Mouse (Mus musculus) forebrain, embryonic 16.5 days (tissue): ENCODE data around the gene Rpf1. TPM values are rescaled to one million over a fixed set of nuclear protein-coding genes. Genes with fewer than 3 reads are reported as not detected.
A peak's percentile ranks its signal among the peaks of the same experiment; 100 is the strongest.

Source experiments
- ATAC-seq: fragments of 200-750 bp; cut with Nextera tagmentation; 2 replicates; pipeline ENCODE4 v1.8.0; 2017; ENCODE audit warnings: mild to moderate bottlenecking, moderate library complexity
- H3K27ac ChIP-seq: fragments of 300-500 bp; sonication (generic); 2 replicates; pipeline ENCODE4 v1.5.1; 2014; ENCODE audit warnings: low read length, control low read depth
- H3K27me3 ChIP-seq: fragments of 300-500 bp; sonication (generic); replicated peaks from 2 replicates; pipeline ENCODE4 v1.6.1; 2014; ENCODE audit warnings: low read length; ENCODE audit not compliant: control insufficient read depth, insufficient read depth
- H3K36me3 ChIP-seq: fragments of 300-500 bp; sonication (generic); 2 replicates; pipeline ENCODE4 v1.6.1; 2014; ENCODE audit not compliant: control insufficient read depth, insufficient read depth
- H3K4me1 ChIP-seq: fragments of 300-500 bp; sonication (generic); replicated peaks from 2 replicates; pipeline ENCODE4 v1.6.1; 2014; ENCODE audit warnings: low read length; ENCODE audit not compliant: control insufficient read depth, insufficient read depth
- H3K4me2 ChIP-seq: fragments of 300-500 bp; sonication (generic); 2 replicates; pipeline ENCODE4 v1.6.1; 2014; ENCODE audit warnings: mild to moderate bottlenecking, low read length, control low read depth
- H3K4me3 ChIP-seq: fragments of 300-500 bp; sonication (generic); replicated peaks from 2 replicates; pipeline ENCODE4 v1.5.1; 2014; ENCODE audit warnings: mild to moderate bottlenecking, low read length, control low read depth
- H3K9ac ChIP-seq: fragments of 300-500 bp; sonication (generic); replicated peaks from 2 replicates; pipeline ENCODE4 v1.6.1; 2014; ENCODE audit warnings: low read depth, low read length, control low read depth
- H3K9me3 ChIP-seq: fragments of 300-500 bp; sonication (generic); 2 replicates; pipeline ENCODE4 v1.6.1; 2016; ENCODE audit warnings: low read length; ENCODE audit not compliant: control insufficient read depth
- WGBS: fragments of 180-500 bp; shearing (Covaris S2); extraction: QIAGEN DNeasy Blood & Tissue Kit; methylation state at CpG from one replicate; pipeline ENCODE4 v1.1.7; 2014; 5-methylcytosine and 5-hydroxymethylcytosine counted together
- polyA plus RNA-seq: library from polyadenylated mRNA; unstranded; fragments of >200 nt; fragmentation: Nextera tagmentation; extraction: Ambion mirVana; gene quantifications from 2 replicates; pipeline ENCODE4 v1.2.1, GENCODE M21; 2015

Gene Rpf1
- polyA plus RNA-seq, 1 experiment from 2014 or later = 47.0 TPM

DNA sequence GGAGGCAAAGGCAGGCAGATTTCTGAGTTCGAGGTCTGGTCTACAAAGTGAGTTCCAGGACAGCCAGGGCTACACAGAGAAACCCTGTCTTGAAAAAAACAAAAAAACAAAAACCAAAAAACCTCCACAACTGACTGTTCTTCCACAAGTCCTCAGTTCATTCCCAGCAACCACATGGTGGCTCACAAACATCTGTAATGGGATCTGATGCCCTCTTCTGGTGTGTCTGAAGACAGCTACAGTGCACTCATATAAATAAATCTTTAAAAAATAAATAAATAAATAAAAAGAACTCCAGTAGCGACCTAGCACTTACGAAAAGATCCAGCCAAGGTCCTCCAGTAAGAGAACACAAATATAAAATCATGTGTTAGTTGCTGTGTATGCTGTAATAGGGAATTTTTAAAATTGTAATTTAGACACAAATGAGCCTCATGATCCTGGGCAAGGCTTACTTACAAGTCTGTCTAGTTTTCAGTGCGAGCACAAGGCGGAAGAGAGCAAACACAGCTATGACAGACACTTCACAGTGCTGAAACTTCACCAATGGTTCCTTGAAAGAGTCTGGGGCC lies 917 bp downstream of the Rpf1 start:
- Histone ChIP-seq H3K27me3 (no peaks in the 10 kb centered on the region), H3K4me1 (peaks cover 3% of the 10 kb centered on the region), H3K4me3 (peak overlapping the region; percentile 94), H3K27ac (peak overlapping the region; percentile 99), H3K9ac (peak overlapping the region; percentile 80), H3K4me2 (peak overlapping the region; percentile 77), H3K9me3 (no peaks in the 10 kb centered on the region), H3K36me3 (peaks cover 16% of the 10 kb centered on the region)
- ATAC-seq = peak; percentile 13; the same call in 1 of the 2 replicates
- WGBS = 38% methylated on average over 5 of the region's 5 CpGs

DNA sequence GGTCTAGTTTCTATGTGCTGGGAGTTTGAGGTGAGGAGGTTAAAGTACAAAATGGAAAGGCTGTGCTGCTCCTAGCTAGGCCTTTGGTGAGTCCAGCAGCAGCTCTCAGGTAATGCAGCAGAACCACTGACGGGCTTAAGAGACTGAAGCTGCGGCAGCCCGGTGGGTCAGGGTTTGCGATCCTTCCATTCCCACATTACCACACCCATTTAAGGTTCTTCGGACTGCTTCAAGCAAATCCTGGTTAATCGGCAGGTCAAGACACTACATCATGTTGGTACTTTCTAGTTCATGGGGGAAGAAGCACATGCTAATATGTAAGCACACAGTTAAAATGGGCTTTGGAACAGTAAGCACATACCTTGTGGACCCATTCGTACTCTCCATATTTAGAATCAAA lies 14.5 kb downstream of the Rpf1 start:
- Histone ChIP-seq H3K27me3 (no peaks in the 10 kb centered on the region), H3K27ac (no peak overlapping the region), H3K9me3 (no peaks in the 10 kb centered on the region), H3K4me2 (no peak overlapping the region), H3K9ac (no peak overlapping the region), H3K4me1 (peaks cover 5% of the 10 kb centered on the region), H3K4me3 (no peak overlapping the region), H3K36me3 (peaks cover 42% of the 10 kb centered on the region)
- WGBS = 96% methylated on average over 7 of the region's 7 CpGs
- no peak for ATAC-seq

DNA sequence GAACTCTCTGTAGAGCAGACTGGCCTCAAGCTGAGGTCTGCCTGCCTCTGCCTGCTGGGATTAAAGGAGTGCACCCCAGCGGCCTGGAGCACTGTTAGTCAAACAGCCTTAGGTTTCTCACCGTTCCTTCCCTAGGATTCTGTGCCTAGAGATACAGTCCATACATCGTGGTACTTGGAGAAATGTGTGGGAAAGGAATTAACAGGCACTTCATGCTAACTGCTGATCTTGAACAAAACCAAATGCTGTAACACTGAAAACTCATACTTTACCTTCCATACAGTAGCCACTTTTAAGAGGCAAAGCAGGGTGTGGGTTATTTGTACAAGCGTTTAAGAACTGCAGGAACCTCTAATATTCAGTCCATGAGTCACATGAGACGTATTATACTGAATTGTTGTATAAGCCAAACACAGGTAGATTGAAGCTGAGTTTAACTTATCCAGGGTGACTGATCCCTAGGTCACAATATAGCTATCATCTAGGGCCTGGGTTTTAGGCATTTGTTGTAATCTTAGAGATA lies 19.6 kb downstream of the Rpf1 start:
- Histone ChIP-seq H3K27me3 (no peaks in the 10 kb centered on the region), H3K9me3 (no peaks in the 10 kb centered on the region), H3K4me1 (peaks cover 18% of the 10 kb centered on the region), H3K27ac (no peak overlapping the region), H3K4me2 (peak overlapping the region; percentile 73), H3K4me3 (no peak overlapping the region; the same call in 1 of the 2 replicates), H3K36me3 (peaks cover 19% of the 10 kb centered on the region), H3K9ac (no peak overlapping the region)
- 58% methylated on average over 5 of the region's 5 CpGs for WGBS
- ATAC-seq = no peak

DNA sequence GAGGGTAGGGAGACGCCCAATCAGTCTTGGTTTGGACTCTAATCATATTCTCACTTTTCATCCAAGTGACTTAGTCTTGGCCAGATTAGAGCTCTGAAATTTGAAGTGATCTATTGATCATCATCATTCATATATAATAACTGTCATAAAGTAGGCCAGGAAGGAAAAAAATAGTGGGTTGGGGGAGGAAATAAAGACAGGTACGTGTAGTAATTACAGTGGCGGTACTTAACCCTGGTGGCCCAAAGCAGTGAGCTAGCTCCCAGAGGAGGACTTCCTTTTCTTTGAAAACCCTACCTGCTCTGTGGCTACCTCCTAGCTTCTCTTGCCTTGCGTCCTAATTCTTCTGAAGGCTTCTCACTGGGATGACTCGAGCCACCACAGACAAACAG lies 20.4 kb downstream of the Rpf1 start:
- Histone ChIP-seq H3K36me3 (peaks cover 12% of the 10 kb centered on the region), H3K27ac (no peak overlapping the region), H3K4me2 (peak overlapping the region; percentile 73), H3K27me3 (no peaks in the 10 kb centered on the region), H3K4me3 (peak overlapping the region; percentile 83), H3K9me3 (no peaks in the 10 kb centered on the region), H3K9ac (peak overlapping the region; percentile 78), H3K4me1 (peaks cover 18% of the 10 kb centered on the region)
- WGBS = 6% methylated on average over 5 of the region's 5 CpGs
- ATAC-seq = no peak

DNA sequence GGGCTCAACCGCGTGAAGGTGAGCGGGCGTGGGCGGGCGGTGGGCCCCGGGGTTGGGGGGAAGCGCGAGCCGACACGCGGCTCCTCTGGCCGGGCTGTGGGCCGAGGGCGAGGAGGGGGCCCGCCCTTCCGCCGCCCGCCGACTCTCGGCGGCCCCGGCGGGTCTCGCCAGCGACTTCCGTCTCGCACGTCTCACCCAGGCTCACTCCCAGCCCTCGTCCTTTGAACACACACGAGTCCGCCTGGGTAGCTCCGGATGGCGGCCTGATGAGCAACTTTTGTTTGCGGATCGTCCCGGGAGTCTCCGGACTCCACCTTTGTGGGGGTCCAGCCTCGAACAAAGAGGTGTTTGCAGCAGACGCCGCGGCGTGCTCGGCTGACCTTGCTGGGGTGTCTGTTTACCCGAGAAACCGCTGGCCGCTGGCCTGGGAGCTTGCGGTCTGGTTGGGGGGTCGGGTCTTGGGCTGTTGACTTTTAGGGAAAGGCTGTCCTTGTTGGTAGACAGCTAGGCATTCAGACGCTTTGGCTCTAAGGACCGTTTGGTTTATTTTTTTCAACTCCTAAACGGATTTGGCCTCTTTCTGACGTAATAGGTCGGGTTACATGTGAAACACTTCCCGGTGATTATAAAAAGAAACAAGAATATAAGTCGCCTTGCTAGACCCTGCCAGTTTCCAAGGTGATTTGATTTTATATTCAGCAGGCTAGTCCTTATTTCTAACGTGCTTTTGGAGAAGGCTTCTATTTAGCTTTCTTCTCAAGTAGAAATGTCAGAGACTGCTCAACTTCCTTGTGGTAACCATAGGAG lies 21.0 kb downstream of the Rpf1 start:
- Histone ChIP-seq H3K36me3 (peaks cover 8% of the 10 kb centered on the region), H3K27ac (peak overlapping the region; percentile 48), H3K4me2 (peak overlapping the region; percentile 73), H3K4me3 (peak overlapping the region; percentile 83), H3K9ac (peak overlapping the region; percentile 78), H3K4me1 (peaks cover 18% of the 10 kb centered on the region), H3K9me3 (no peaks in the 10 kb centered on the region), H3K27me3 (no peaks in the 10 kb centered on the region)
- under 1% methylated on average over 57 of the region's 57 CpGs for WGBS
- ATAC-seq = peak; percentile 71

DNA sequence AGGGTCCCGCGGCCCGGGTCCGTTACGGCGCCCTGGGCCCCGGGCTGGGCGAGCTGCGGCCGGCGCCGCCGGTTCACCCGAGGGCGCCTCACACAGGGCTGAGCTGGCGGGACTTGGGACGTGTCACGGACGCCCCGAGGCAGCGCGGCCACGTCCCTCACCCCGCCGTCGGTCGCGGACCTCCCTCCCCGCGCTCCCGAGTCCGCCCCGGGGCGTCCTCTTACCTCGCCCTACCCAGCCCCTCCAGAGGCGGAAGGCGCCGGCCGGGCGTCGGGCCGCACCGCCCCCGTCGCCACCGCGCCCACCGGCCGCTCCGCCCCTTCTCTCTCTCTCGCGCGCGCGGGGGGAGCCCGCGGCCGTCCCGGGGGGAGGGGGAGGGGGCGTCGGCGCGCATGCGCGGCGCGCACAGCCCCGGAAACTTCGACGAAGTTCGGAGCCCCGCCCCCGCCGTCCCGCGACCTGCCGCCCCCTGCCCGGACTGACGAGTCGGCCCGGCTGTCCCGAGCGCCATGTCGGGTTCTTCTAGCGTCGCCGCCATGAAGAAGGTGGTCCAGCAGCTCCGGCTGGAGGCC lies 21.7 kb downstream of the Rpf1 start, which contains the start of the genes Spata1 and Gng5:
TSS of gene Spata1 (minus strand) at position 323 of the 572 bp plus-strand sequence.
TSS of gene Gng5 (plus strand) at position 377 of the 572 bp plus-strand sequence.
- Histone ChIP-seq H3K4me2 (peak within 1 kb of the TSS; percentile 73), H3K27me3 (no peaks in the 10 kb centered on the region), H3K4me1 (peaks cover 18% of the 10 kb centered on the region), H3K9ac (peak within 1 kb of the TSS; percentile 78), H3K36me3 (peaks cover 5% of the 10 kb centered on the region), H3K27ac (peak within 1 kb of the TSS; percentile 48), H3K4me3 (peak within 1 kb of the TSS; percentile 83), H3K9me3 (no peaks in the 10 kb centered on the region)
- under 1% methylated on average over 52 of the region's 88 CpGs for whole genome bisulfite sequencing
- ATAC-seq = peak; percentile 90

DNA sequence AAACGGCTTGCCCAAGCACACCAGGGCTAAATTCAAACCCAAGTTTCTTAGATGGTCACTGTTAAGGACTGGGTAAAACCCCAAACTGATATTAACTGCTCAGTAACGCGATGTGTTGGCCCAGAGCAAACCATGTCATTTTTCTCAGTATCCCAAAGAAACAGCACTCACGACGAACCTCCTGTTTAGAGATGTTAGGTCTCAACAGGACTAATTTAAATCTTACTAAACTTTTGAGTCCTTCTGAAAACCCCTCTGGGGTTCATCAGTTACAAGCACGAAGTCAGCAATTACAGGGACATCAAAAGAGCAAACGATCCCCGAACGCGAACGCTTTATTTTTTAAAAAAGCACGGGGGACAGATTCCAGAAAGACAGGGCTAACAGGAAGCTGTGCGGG lies 22.2 kb downstream of the Rpf1 start:
- Histone ChIP-seq H3K9ac (peak overlapping the region; percentile 78), H3K36me3 (peaks cover 5% of the 10 kb centered on the region), H3K27ac (no peak overlapping the region), H3K4me1 (peaks cover 18% of the 10 kb centered on the region), H3K9me3 (no peaks in the 10 kb centered on the region), H3K4me2 (peak overlapping the region; percentile 73), H3K27me3 (no peaks in the 10 kb centered on the region), H3K4me3 (peak overlapping the region; percentile 83)
- WGBS = 8% methylated on average over 13 of the region's 13 CpGs
- ATAC-seq = no peak

DNA sequence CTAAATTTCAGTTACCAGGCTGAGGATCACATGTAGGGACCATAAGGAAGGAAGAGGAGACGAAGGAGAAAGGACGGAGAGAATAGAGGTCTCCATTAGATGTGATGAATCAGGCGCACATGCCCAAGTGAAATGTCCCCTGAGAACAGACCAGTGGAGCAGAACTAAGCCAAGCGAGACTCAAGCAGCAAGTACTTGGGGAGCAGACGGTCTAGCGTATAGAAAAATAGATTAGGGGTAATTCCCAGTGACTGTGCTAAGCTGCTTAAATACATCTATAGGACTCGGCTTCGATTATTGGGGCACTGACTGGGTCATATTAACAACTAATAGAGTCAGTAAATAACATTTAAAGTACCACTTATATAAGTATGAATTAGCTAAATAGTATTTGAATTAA lies 26.3 kb downstream of the Rpf1 start:
- Histone ChIP-seq H3K4me1 (no peaks in the 10 kb centered on the region), H3K36me3 (no peaks in the 10 kb centered on the region), H3K27me3 (no peaks in the 10 kb centered on the region), H3K4me3 (no peak overlapping the region), H3K9me3 (no peaks in the 10 kb centered on the region), H3K4me2 (no peak overlapping the region), H3K9ac (no peak overlapping the region), H3K27ac (no peak overlapping the region)
- no peak for ATAC-seq
- 37% methylated on average over 8 of the region's 8 CpGs for WGBS

DNA sequence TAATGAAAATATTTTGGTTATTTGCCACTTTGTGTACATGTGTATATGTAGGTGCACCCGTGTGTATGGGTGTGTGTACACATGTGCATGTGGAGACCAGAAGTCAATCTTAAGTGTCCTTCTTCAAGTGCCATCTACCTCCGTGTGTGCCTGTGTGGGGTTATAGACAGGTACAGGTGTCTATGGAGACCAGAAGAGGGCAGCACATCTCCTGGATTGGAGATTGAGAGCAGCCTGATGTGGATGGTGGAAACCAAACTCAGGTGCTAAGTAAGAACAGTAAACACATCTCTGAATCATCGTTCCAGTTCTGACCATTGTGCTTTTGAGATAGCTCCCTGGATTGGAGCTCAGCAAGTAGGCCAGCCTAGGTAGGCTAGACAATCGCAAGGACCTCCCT lies 34.8 kb downstream of the Rpf1 start:
- no peaks in the 10 kb centered on the region for H3K27me3 ChIP-seq
- no peak overlapping the region for H3K27ac ChIP-seq
- WGBS = 86% methylated on average over 4 of the region's 4 CpGs
- H3K9me3 ChIP-seq = no peaks in the 10 kb centered on the region
- H3K4me2 ChIP-seq = no peak overlapping the region
- ATAC-seq = no peak
- no peaks in the 10 kb centered on the region for H3K4me1 ChIP-seq
- no peak overlapping the region for H3K4me3 ChIP-seq
- H3K36me3 ChIP-seq = no peaks in the 10 kb centered on the region
- no peak overlapping the region for H3K9ac ChIP-seq
